Mouse (Mus musculus) heart, embryonic 11.5 days (tissue): ENCODE measurements at regions not wholly inside any gene's neighbourhood (a gene's known extent, or its start where the extent isn't known, plus 50 kb on each side); places are given as distances from the start of the nearest gene placed in this dataset.

ENCODE experiments used
- ATAC-seq: fragments of 200-750 bp; cut with Nextera tagmentation; replicated peaks from 2 replicates; pipeline ENCODE4 v1.8.0; 2017; ENCODE audit warnings: moderate library complexity; ENCODE audit not compliant: insufficient number of reproducible peaks, low FRiP score, low TSS enrichment
- H3K27ac ChIP-seq: fragments of 300-500 bp; sonication (generic); 2 replicates; pipeline ENCODE4 v1.5.1; 2014; ENCODE audit warnings: mild to moderate bottlenecking, low read depth, low read length
- H3K27me3 ChIP-seq: fragments of 300-500 bp; sonication (generic); 2 replicates; pipeline ENCODE4 v1.6.1; 2014; ENCODE audit warnings: mild to moderate bottlenecking, low read length, mixed read lengths; ENCODE audit not compliant: control insufficient read depth, insufficient read depth
- H3K36me3 ChIP-seq: fragments of 300-500 bp; sonication (generic); 2 replicates; pipeline ENCODE4 v1.6.1; 2014; ENCODE audit warnings: mild to moderate bottlenecking, low read length, moderate library complexity, mixed read lengths; ENCODE audit not compliant: control insufficient read depth, insufficient read depth
- H3K4me1 ChIP-seq: fragments of 300-500 bp; sonication (generic); 2 replicates; pipeline ENCODE4 v1.6.1; 2014; ENCODE audit warnings: low read length; ENCODE audit not compliant: control insufficient read depth, insufficient read depth
- H3K4me2 ChIP-seq: fragments of 300-500 bp; sonication (generic); 2 replicates; pipeline ENCODE4 v1.6.1; 2014; ENCODE audit warnings: mild to moderate bottlenecking, moderate library complexity
- H3K4me3 ChIP-seq: fragments of 300-500 bp; sonication (generic); 2 replicates; pipeline ENCODE4 v1.5.1; 2014; ENCODE audit warnings: low read depth, low read length
- H3K9ac ChIP-seq: fragments of 300-500 bp; sonication (generic); 2 replicates; pipeline ENCODE4 v1.6.1; 2014; ENCODE audit warnings: mild to moderate bottlenecking, low read depth, low read length, moderate library complexity
- H3K9me3 ChIP-seq: fragments of 300-500 bp; sonication (generic); replicated peaks from 2 replicates; pipeline ENCODE4 v1.6.1; 2016; ENCODE audit warnings: low read length; ENCODE audit not compliant: control insufficient read depth
- WGBS: fragments of 180-500 bp; shearing (Covaris S2); extraction: QIAGEN DNeasy Blood & Tissue Kit; methylation state at CpG from one replicate; pipeline ENCODE4 v1.1.7; 2014; ENCODE audit not compliant: insufficient replicate concordance; 5-methylcytosine and 5-hydroxymethylcytosine counted together

- Histone ChIP-seq H3K4me3 (no peak overlapping the region), H3K27me3 (peaks cover 3% of the 10 kb centered on the region; the same call in 1 of the 2 replicates), H3K36me3 (no peaks in the 10 kb centered on the region), H3K9ac (no peak overlapping the region), H3K4me2 (no peak overlapping the region), H3K4me1 (peaks cover 31% of the 10 kb centered on the region), H3K9me3 (no peaks in the 10 kb centered on the region), H3K27ac (no peak overlapping the region)
- WGBS: 36% methylated on average over 8 of the region's 8 CpGs
- no peak for ATAC-seq
These were observed 470.2 kb downstream of the Tcerg1l start for GRCm38 (mm10) chr7:137927371-137927770.

- Histone ChIP-seq H3K4me3 (no peak overlapping the region), H3K27ac (no peak overlapping the region), H3K36me3 (no peaks in the 10 kb centered on the region), H3K9ac (no peak overlapping the region), H3K27me3 (peaks cover 5% of the 10 kb centered on the region), H3K9me3 (no peaks in the 10 kb centered on the region), H3K4me1 (peaks cover 24% of the 10 kb centered on the region), H3K4me2 (peak overlapping the region; percentile 36)
- ATAC-seq: no peak
- WGBS: 7% methylated on average over 7 of the region's 7 CpGs
These were observed 467.3 kb downstream of the Tcerg1l start for GRCm38 (mm10) chr7:137930200-137930599.

GRCm38 (mm10) chr7:137935896-137936295 is 461.6 kb downstream of the Tcerg1l start:
- Histone ChIP-seq H3K36me3 (no peaks in the 10 kb centered on the region), H3K4me2 (no peak overlapping the region), H3K9ac (no peak overlapping the region), H3K27ac (no peak overlapping the region), H3K4me1 (peaks cover 1% of the 10 kb centered on the region), H3K4me3 (no peak overlapping the region), H3K9me3 (no peaks in the 10 kb centered on the region), H3K27me3 (peaks cover 2% of the 10 kb centered on the region; the same call in 1 of the 2 replicates)
- 37% methylated on average over 3 of the region's 3 CpGs for WGBS
- no peak for ATAC-seq

GRCm38 (mm10) chr7:137939116-137939515 is 458.4 kb downstream of the Tcerg1l start:
- Histone ChIP-seq H3K27ac (no peak overlapping the region), H3K36me3 (no peaks in the 10 kb centered on the region), H3K9ac (no peak overlapping the region), H3K4me3 (no peak overlapping the region), H3K4me1 (no peaks in the 10 kb centered on the region), H3K27me3 (peaks cover under 1% of the 10 kb centered on the region; the same call in 1 of the 2 replicates), H3K9me3 (no peaks in the 10 kb centered on the region), H3K4me2 (no peak overlapping the region)
- ATAC-seq: no peak
- 84% methylated on average over 8 of the region's 8 CpGs for WGBS

- no peak overlapping the region for H3K4me3 ChIP-seq
- 70% methylated on average over 5 of the region's 5 CpGs for whole genome bisulfite sequencing
These were observed 457.4 kb downstream of the Tcerg1l start for GRCm38 (mm10) chr7:137940084-137940483.

GRCm38 (mm10) chr7:137944991-137945390 is 452.5 kb downstream of the Tcerg1l start:
- no peak for ATAC-seq
- WGBS: 78% methylated on average over 2 of the region's 2 CpGs
- Histone ChIP-seq H3K27me3 (no peaks in the 10 kb centered on the region), H3K9ac (no peak overlapping the region), H3K9me3 (no peaks in the 10 kb centered on the region), H3K4me1 (no peaks in the 10 kb centered on the region), H3K36me3 (no peaks in the 10 kb centered on the region), H3K4me2 (no peak overlapping the region), H3K27ac (no peak overlapping the region), H3K4me3 (no peak overlapping the region)

More at GRCm38 (mm10) chr7:137940084-137940483, 457.4 kb downstream of the Tcerg1l start:
- Histone ChIP-seq H3K4me1 (no peaks in the 10 kb centered on the region), H3K9me3 (no peaks in the 10 kb centered on the region), H3K36me3 (no peaks in the 10 kb centered on the region), H3K4me2 (no peak overlapping the region), H3K27ac (no peak overlapping the region), H3K9ac (no peak overlapping the region), H3K27me3 (no peaks in the 10 kb centered on the region)
- ATAC-seq: no peak

- Histone ChIP-seq H3K9ac (no peak overlapping the region), H3K4me3 (no peak overlapping the region), H3K4me1 (no peaks in the 10 kb centered on the region), H3K36me3 (no peaks in the 10 kb centered on the region), H3K27ac (no peak overlapping the region), H3K27me3 (no peaks in the 10 kb centered on the region), H3K9me3 (no peaks in the 10 kb centered on the region), H3K4me2 (no peak overlapping the region)
- ATAC-seq: no peak
- 60% methylated on average over 5 of the region's 5 CpGs for WGBS
These were observed 450.1 kb downstream of the Tcerg1l start for GRCm38 (mm10) chr7:137947424-137947823.

- WGBS: 60% methylated on average over 5 of the region's 5 CpGs
- ATAC-seq: no peak
- H3K4me3 ChIP-seq: no peak overlapping the region
- no peak overlapping the region for H3K4me2 ChIP-seq
- no peaks in the 10 kb centered on the region for H3K27me3 ChIP-seq
- H3K4me1 ChIP-seq: no peaks in the 10 kb centered on the region
- H3K36me3 ChIP-seq: no peaks in the 10 kb centered on the region
- H3K9ac ChIP-seq: no peak overlapping the region
- H3K27ac ChIP-seq: no peak overlapping the region
- H3K9me3 ChIP-seq: no peaks in the 10 kb centered on the region
These were observed 440.2 kb downstream of the Tcerg1l start for GRCm38 (mm10) chr7:137957354-137957753.

- H3K4me2 ChIP-seq: no peak overlapping the region
- no peaks in the 10 kb centered on the region for H3K4me1 ChIP-seq
- H3K9ac ChIP-seq: no peak overlapping the region
- H3K9me3 ChIP-seq: no peaks in the 10 kb centered on the region
- H3K4me3 ChIP-seq: no peak overlapping the region
- no peak overlapping the region for H3K27ac ChIP-seq
- whole genome bisulfite sequencing: 70% methylated on average over 5 of the region's 5 CpGs
- no peaks in the 10 kb centered on the region for H3K36me3 ChIP-seq
- no peaks in the 10 kb centered on the region for H3K27me3 ChIP-seq
- no peak for ATAC-seq
These were observed 439.7 kb downstream of the Tcerg1l start for GRCm38 (mm10) chr7:137957848-137958247.
